ENCODE assay signal across 22 mouse cellular contexts in the genomic region with DNA sequence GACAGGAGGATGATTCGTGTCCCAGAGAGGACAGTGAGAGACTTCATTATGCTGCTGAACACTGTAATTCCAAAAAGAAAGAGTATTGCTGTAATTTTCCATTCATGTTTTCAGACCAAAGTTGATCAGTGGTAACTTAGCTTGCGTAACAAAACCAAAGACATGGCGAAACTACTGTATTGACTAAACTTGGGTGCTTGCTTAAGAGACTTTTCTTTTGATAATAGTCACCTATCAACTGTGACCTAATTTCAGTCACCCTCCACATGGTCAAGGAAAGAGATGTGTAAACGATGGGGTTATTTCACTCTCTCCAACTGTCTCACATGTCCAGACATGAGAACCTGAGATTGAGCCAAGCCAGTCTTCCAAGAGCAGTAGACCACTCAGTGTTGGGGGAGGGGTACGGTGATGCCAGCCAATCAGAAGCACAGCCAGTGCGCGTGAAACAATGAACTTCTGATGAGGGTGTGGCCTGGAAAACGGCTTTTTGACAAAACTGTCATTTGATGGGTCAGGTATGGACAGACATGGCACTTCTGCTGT. TPM values are rescaled to one million over a fixed set of nuclear protein-coding genes. Genes with fewer than 3 reads are reported as not detected.
DNase-seq lines count a peak whose midpoint lies in the region; ATAC-seq and TF ChIP-seq lines count a peak whose summit lies in the region.
"Had no signal": no experiment of that assay in that cellular context is flagged by ENCODE, and none has a peak within 500 bp of the region (broad histone marks: within the 10 kb centered on the region; RNA-seq: fewer than 3 reads in every experiment).

A gene (plus strand): TSS at position 496 of the 546 bp plus-strand sequence.

- H3K4me2 ChIP-seq in liver, embryonic 13.5 days: no peak within 1 kb of the TSS
- no peak within 1 kb of the TSS for H3K4me2 ChIP-seq in liver, embryonic 11.5 days
- no peak within 1 kb of the TSS for H3K4me2 ChIP-seq in CH12.LX (ENCODE audit: insufficient read depth, low read depth, poor library complexity, severe bottlenecking)
- no peak within 1 kb of the TSS for H3K4me2 ChIP-seq in liver, embryonic 16.5 days (ENCODE audit: low read depth, low read length)
- H3K4me2 ChIP-seq: hindbrain, embryonic 12.5 days; stomach, embryonic 15.5 days had no signal

- no peaks in the 10 kb centered on the region for H3K27me3 ChIP-seq in liver, embryonic 13.5 days
- H3K27me3 ChIP-seq in liver, embryonic 11.5 days (replicated peaks; ENCODE audit: control insufficient read depth, insufficient read depth, low read length): no peaks in the 10 kb centered on the region
- no peaks in the 10 kb centered on the region for H3K27me3 ChIP-seq in CH12.LX (replicated peaks)
- H3K27me3 ChIP-seq in liver, embryonic 16.5 days (ENCODE audit: control insufficient read depth, insufficient read depth, low read depth, low read length): no peaks in the 10 kb centered on the region
- H3K27me3 ChIP-seq: hindbrain, embryonic 12.5 days; stomach, embryonic 15.5 days had no signal

- DNase-seq in liver, embryonic 13.5 days: no peak
- DNase-seq in liver, embryonic 11.5 days (ENCODE audit: low spot score): no peak
- no peak for DNase-seq in CH12.LX (ENCODE audit: extremely low read depth)
- no peak for DNase-seq in retina, postnatal 1 day
- DNase-seq in gastrocnemius, postnatal 25 days: no peak
- no peak for DNase-seq in ovary, adult 18-20 months (ENCODE audit: low spot score)
- DNase-seq: adrenal gland, postnatal 10 days; cerebellum, adult 9-11 months; midbrain, embryonic 14.5 days; spleen, adult 18-20 months; thymus, postnatal 25 days had no signal

- H3K79me2 ChIP-seq in CH12.LX (replicated peaks; ENCODE audit: control insufficient read depth, extremely low read depth, insufficient read depth, poor library complexity, severe bottlenecking): no peaks in the 10 kb centered on the region

- no peak for TF ChIP-seq CTCF in CH12.LX (conservative IDR thresholded peaks at IDR 0.05 in 1 of 2, IDR thresholded peaks at IDR 0.05 in 1 of 2; ENCODE audit: low read depth in 2 of 2, low read length in 2 of 2)
- no peak for TF ChIP-seq CTCF in bone marrow, adult 2 months (IDR thresholded peaks at IDR 0.05; ENCODE audit: control insufficient read depth, insufficient read depth, low read length)

- dilution Hi-C loops in CH12.LX (cut with MboI; ENCODE audit: extremely low pct_ligation_motif_present, extremely low pct_unique_long_range_greater_than_20kb, low sequenced_read_pairs): no loop called here

- peaks cover 14% of the 10 kb centered on the region for H3K36me3 ChIP-seq in liver, embryonic 13.5 days
- H3K36me3 ChIP-seq in liver, embryonic 11.5 days (ENCODE audit: control insufficient read depth, insufficient read depth, low read length): no peaks in the 10 kb centered on the region
- H3K36me3 ChIP-seq in CH12.LX (replicated peaks in 1 of 2; ENCODE audit: control insufficient read depth in 1 of 2, insufficient read depth in 1 of 2, low read length in 1 of 2): peaks cover 6 to 20% of the 10 kb centered on the region in 2 experiments
- H3K36me3 ChIP-seq in liver, embryonic 16.5 days (ENCODE audit: control insufficient read depth, insufficient read depth): peaks cover 4% of the 10 kb centered on the region
- H3K36me3 ChIP-seq: stomach, embryonic 15.5 days had no signal

- ATAC-seq in liver, embryonic 13.5 days (ENCODE audit: low read depth): no peak
- ATAC-seq in liver, embryonic 11.5 days (replicated peaks; ENCODE audit: low FRiP score): no peak
- peak; percentile 74 for ATAC-seq in liver, embryonic 16.5 days (ENCODE audit: low read depth)

- TF ChIP-seq POLR2A in CH12.LX (IDR thresholded peaks at IDR 0.05; ENCODE audit: low read depth, low read length): no peak
- no peak for TF ChIP-seq POLR2A in bone marrow, adult 2 months (IDR thresholded peaks at IDR 0.05; ENCODE audit: borderline replicate concordance, control insufficient read depth, low read depth, low read length)

- 0 out of 2 replicates have a peak within 1 kb of the TSS, but pooled peaks have one; percentile 29 for H3K27ac ChIP-seq in liver, embryonic 13.5 days
- H3K27ac ChIP-seq in liver, embryonic 11.5 days (ENCODE audit: low read depth, low read length): no peak within 1 kb of the TSS
- no peak within 1 kb of the TSS for H3K27ac ChIP-seq in CH12.LX (ENCODE audit: insufficient read depth, low read depth)
- H3K27ac ChIP-seq in bone marrow, adult 2 months (ENCODE audit: control insufficient read depth, insufficient read depth, low read depth, low read length, poor library complexity): peak within 1 kb of the TSS; percentile 22; the same call in 1 of the 2 replicates
- H3K27ac ChIP-seq in liver, embryonic 16.5 days (ENCODE audit: low read length): peak within 1 kb of the TSS; percentile 57
- H3K27ac ChIP-seq: hindbrain, embryonic 12.5 days; left cerebral cortex, adult 2 months; macrophage; stomach, embryonic 15.5 days had no signal

- peaks cover 10% of the 10 kb centered on the region for H3K4me1 ChIP-seq in liver, embryonic 13.5 days (replicated peaks)
- H3K4me1 ChIP-seq in liver, embryonic 11.5 days (replicated peaks; ENCODE audit: control insufficient read depth, insufficient read depth, low read length): no peaks in the 10 kb centered on the region
- H3K4me1 ChIP-seq in CH12.LX (ENCODE audit: control insufficient read depth in 1 of 2, insufficient read depth in 2 of 2): no peaks in the 10 kb centered on the region
- peaks cover 2% of the 10 kb centered on the region; the same call in 1 of the 2 replicates for H3K4me1 ChIP-seq in bone marrow, adult 2 months (ENCODE audit: control insufficient read depth, insufficient read depth, low read length)
- no peaks in the 10 kb centered on the region; the same call in none of the 2 replicates for H3K4me1 ChIP-seq in liver, embryonic 16.5 days (ENCODE audit: control insufficient read depth, low read depth, low read length)
- H3K4me1 ChIP-seq: hindbrain, embryonic 12.5 days; stomach, embryonic 15.5 days had no signal

- H3K4me3 ChIP-seq in liver, embryonic 13.5 days (replicated peaks): no peak within 1 kb of the TSS
- H3K4me3 ChIP-seq in liver, embryonic 11.5 days (ENCODE audit: low read depth, low read length): no peak within 1 kb of the TSS
- H3K4me3 ChIP-seq in CH12.LX (replicated peaks in 1 of 3; ENCODE audit: low read depth in 2 of 3, low read length in 2 of 3, poor library complexity in 1 of 3): no peak within 1 kb of the TSS
- no peak within 1 kb of the TSS for H3K4me3 ChIP-seq in bone marrow, adult 2 months (replicated peaks; ENCODE audit: control insufficient read depth, low read depth, low read length)
- no peak within 1 kb of the TSS for H3K4me3 ChIP-seq in liver, embryonic 16.5 days (ENCODE audit: low read depth, low read length)
- H3K4me3 ChIP-seq: hindbrain, embryonic 12.5 days; left cerebral cortex, adult 2 months; stomach, embryonic 15.5 days had no signal

- H3K9ac ChIP-seq in liver, embryonic 13.5 days: no peak within 1 kb of the TSS
- no peak within 1 kb of the TSS for H3K9ac ChIP-seq in liver, embryonic 11.5 days (ENCODE audit: low read depth, low read length)
- H3K9ac ChIP-seq in CH12.LX (ENCODE audit: insufficient read depth, low read depth): no peak within 1 kb of the TSS
- H3K9ac ChIP-seq in liver, embryonic 16.5 days (ENCODE audit: low read depth, low read length): no peak within 1 kb of the TSS
- H3K9ac ChIP-seq: hindbrain, embryonic 12.5 days; stomach, embryonic 15.5 days had no signal

- 78% methylated on average over 8 of the region's 8 CpGs for WGBS in liver, embryonic 13.5 days (ENCODE audit: insufficient replicate concordance)
- 86% methylated on average over 8 of the region's 8 CpGs for WGBS in liver, embryonic 11.5 days
- WGBS in bone marrow, adult 2 months: 57% methylated on average over 8 of the region's 8 CpGs
- WGBS in liver, embryonic 16.5 days (ENCODE audit: insufficient replicate concordance): 68% methylated on average over 8 of the region's 8 CpGs

- no peaks in the 10 kb centered on the region for H3K9me3 ChIP-seq in liver, embryonic 13.5 days (replicated peaks)
- H3K9me3 ChIP-seq in liver, embryonic 11.5 days (ENCODE audit: control insufficient read depth, low read length): no peaks in the 10 kb centered on the region
- H3K9me3 ChIP-seq in CH12.LX (replicated peaks; ENCODE audit: low read length): no peaks in the 10 kb centered on the region
- no peaks in the 10 kb centered on the region for H3K9me3 ChIP-seq in liver, embryonic 16.5 days (replicated peaks; ENCODE audit: control insufficient read depth, low read length)
- H3K9me3 ChIP-seq: G1E; hindbrain, embryonic 12.5 days; stomach, embryonic 15.5 days had no signal

- no peak for TF ChIP-seq RAD21 in CH12.LX (IDR thresholded peaks at IDR 0.05; ENCODE audit: low read depth, low read length)

- in situ Hi-C loops in CH12.LX (cut with MboI; ENCODE audit: low pct_ligation_motif_present, low pct_unique_long_range_greater_than_20kb, low sequenced_read_pairs): no loop called here

- TF ChIP-seq EP300 in CH12.LX (IDR thresholded peaks at IDR 0.05; ENCODE audit: low read length): no peak

TF ChIP-seq in CH12.LX, 34 proteins besides CTCF, POLR2A, EP300 and RAD21:
- TF ChIP-seq E2F4 (IDR thresholded peaks at IDR 0.05; ENCODE audit: insufficient replicate concordance, low read depth, low read length): no peak
- no peak for TF ChIP-seq ZMIZ1 (IDR thresholded peaks at IDR 0.05; ENCODE audit: low read depth, low read length)
- TF ChIP-seq POLR2AphosphoS2 (IDR thresholded peaks at IDR 0.05; ENCODE audit: low read depth, low read length): no peak
- TF ChIP-seq ZKSCAN1 (IDR thresholded peaks at IDR 0.05; ENCODE audit: borderline replicate concordance, low read depth, low read length): no peak
- 0 out of 2 replicates have a peak, but pooled peaks have one; percentile 13 for TF ChIP-seq BHLHE40 (IDR thresholded peaks at IDR 0.05; ENCODE audit: low read depth, low read length)
- TF ChIP-seq IRF4 (IDR thresholded peaks at IDR 0.05; ENCODE audit: low read depth, low read length): 0 out of 2 replicates have a peak, but pooled peaks have one; percentile 15

RNA-seq across cellular contexts. Expression of the gene that starts here (rescaled TPM):
- polyA plus RNA-seq in liver, embryonic 13.5 days (2015; fragmentation: Nextera tagmentation; extraction: Ambion mirVana): 0.05 TPM in 1 of 2 replicates, not detected in the other
- 0.04 and 0.23 TPM in 2 replicates for polyA plus RNA-seq in liver, embryonic 11.5 days (2014; fragmentation: Nextera tagmentation; extraction: Ambion mirVana)
- total RNA-seq in CH12.LX (2012; rRNA removed): 0.13 TPM in 1 of 2 replicates, not detected in the other
- total RNA-seq in CH12.LX (2014; rRNA removed): not detected in 2 replicates
- not detected in 2 replicates for polyA plus RNA-seq in CH12.LX (2012; ENCODE audit: insufficient read length, low read depth)
- not detected in 2 replicates for polyA plus RNA-seq in bone marrow, adult 2 months (2011; ENCODE audit: insufficient read depth, insufficient read length, low replicate concordance, missing spikeins)
- 0.02 and 0.11 TPM in 2 replicates for polyA plus RNA-seq in liver, embryonic 16.5 days (2015; fragmentation: Nextera tagmentation; extraction: Ambion mirVana)
- under 1 TPM in 1 of 2 experiments, not detected in 1; 0.40 TPM for total RNA-seq in gastrocnemius, postnatal 25 days (2021)
- total RNA-seq: gastrocnemius, adult 8-10 months had no signal
- polyA plus RNA-seq: embryonic facial prominence, embryonic 14.5 days; G1E; heart, postnatal 0 days; limb, embryonic 11.5 days; macrophage; stomach, embryonic 15.5 days had no signal

Comparison
In these comparisons a context has a peak if more than half of its experiments do, and no peak if none do; other contexts are left out.
1. H3K27ac ChIP-seq: peak in liver, embryonic 13.5 days (single experiment) and bone marrow, adult 2 months (single experiment); none in liver, embryonic 11.5 days (single experiment) and CH12.LX (single experiment).
2. Peak in ATAC-seq and H3K27ac ChIP-seq in liver, embryonic 16.5 days; RNA of the gene not detected or under 1 TPM.